Mouse (Mus musculus) cerebellum, adult 2 months (tissue): ENCODE measurements at regions not wholly inside any gene's neighbourhood (a gene's known extent, or its start where the extent isn't known, plus 50 kb on each side); places are given as distances from the start of the nearest gene placed in this dataset.

Source experiments
- CTCF ChIP-seq: fragments of 200-500 bp; IDR thresholded peaks from 2 replicates; pipeline ENCODE4 v1.5.1; 2011; ENCODE audit warnings: low read depth, mild to moderate bottlenecking, control low read depth, low read length, moderate library complexity, borderline replicate concordance; ENCODE audit not compliant: insufficient read depth
- POLR2A ChIP-seq: fragments of 200-500 bp; IDR thresholded peaks from 2 replicates; pipeline ENCODE4 v1.6.1; 2011; ENCODE audit warnings: low read length, control low read depth, borderline replicate concordance; ENCODE audit not compliant: insufficient read depth

DNA sequence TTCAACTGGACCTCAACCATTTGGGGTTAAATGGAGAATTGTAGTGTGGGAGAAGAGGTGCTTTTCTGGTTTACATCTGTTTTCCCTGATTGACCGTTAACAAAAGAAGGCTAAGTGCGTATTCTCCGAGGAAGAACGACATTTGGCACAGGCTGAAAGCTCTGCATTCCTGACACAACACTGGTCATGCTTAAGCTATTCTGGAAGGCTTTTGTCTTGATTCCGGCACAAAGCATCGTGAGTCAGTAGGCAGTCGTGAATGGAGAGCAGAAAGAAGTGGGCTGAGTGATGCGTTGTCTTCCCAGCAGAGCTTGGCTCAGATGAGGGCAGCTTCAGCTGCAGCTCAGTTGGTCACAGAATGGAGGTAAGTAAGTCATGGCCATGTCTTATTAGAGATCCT lies 457.0 kb downstream of the Ofcc1 start:
- TF ChIP-seq CTCF (no peak), POLR2A (no peak)
